Mouse (Mus musculus): Measurements from ENCODE around the gene Rnd3. TPM values are rescaled to one million over a fixed set of nuclear protein-coding genes. Genes with fewer than 3 reads are reported as not detected.

Gene Rnd3
- total RNA-seq (2021), result 49.2 and 53.1 TPM in 2 replicates
- long read RNA-seq, experiment 1, transcript Rnd3-201 (5 exons, 2,828 nt), result major isoform, 36 of 39 reads
- long read RNA-seq, experiment 1, partial matches to known transcripts, result 3 of 39 reads
- long read RNA-seq, experiment 1, other reads (novel, unspliced or antisense), result 0 of 39 reads
- long read RNA-seq, experiment 2, transcript Rnd3-201 (5 exons, 2,828 nt), result major isoform, 29 of 32 reads
- long read RNA-seq, experiment 2, partial matches to known transcripts, result 3 of 32 reads
- long read RNA-seq, experiment 2, other reads (novel, unspliced or antisense), result 0 of 32 reads

DNA sequence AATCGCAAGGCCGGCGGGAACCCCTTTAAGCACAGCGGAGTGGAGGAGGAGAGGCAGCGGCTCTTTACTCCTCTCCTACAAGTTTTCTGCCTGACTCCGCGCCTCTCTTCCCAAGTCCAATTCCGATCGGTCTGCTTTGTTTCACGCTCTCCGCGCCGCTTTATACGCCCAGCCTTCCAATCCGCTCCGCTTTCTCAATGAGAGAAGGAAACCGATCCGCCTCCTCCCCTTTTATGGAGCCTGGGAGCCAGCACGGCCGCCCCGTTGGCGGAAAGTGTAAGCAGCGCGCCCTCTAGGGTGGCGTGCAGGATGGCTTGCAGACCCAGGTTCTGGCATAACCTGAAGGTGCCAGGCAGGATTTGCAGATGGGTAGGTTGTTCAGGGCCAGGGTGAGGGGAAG, at the start of gene Rnd3:
TSS of gene Rnd3 (minus strand) at position 137 of the 400 bp plus-strand sequence.
- peak; percentile 97 for DNase-seq

DNA sequence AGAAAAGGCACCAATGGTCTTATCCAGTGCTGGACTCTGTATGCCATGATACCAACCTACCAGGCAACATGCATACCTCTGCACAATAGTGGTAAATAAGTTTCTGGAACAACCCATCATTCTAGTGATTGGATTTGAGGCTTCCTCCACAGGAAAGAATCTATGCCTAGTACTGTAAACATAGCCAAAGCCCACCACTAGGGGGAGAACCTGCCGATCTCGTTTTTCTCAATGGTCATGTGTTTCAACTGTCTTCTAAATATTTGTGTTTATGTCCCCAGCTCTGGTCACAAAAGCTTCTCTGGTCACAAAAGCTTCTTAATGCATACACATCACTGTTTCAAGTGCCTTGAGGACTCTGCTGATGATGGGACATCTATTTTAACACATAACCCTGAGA, 43.4 kb upstream of the Rnd3 start:
- no peak for DNase-seq

DNA sequence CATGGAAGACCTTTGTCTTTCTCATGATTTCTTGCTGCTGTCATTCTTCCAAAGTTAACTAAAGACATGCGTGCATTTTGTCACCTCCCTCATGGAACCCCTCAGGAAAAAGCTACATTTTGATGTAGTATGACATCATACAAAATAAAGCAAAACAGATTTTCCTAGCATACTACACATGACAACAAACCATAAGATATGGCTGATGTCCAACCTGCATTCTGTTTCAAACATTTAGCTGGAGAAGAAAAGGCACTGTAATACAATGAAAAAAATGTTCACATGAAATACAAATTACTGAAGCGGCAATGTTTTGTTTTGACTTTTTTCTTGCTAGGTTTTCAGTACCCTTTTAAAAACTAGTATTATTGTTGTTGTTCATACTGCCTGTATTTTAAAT, 36.9 kb upstream of the Rnd3 start:
- DNase-seq, result no peak

GRCm38 (mm10) chr2:51182990-51183389, 34.1 kb upstream of the Rnd3 start:
- no peak for DNase-seq

DNA sequence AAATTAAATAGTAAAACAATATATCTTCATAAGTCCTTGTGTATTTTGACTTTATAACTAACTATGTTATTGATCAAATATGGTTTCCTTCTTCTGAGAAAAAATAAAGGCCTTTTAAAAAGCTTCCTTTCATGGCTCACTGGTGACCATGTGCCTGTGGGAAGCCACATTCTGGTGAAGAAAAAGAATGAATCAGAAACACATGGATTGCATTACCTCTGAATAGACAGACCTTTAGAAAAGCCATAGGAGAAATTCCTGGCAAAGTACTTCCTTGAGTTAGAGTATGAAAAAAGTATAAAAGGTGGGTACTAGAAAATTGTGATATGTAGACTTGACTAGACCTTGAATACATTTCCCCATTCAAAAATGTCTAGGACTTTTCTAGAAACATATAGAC, 32.5 kb upstream of the Rnd3 start:
- no peak for DNase-seq

DNA sequence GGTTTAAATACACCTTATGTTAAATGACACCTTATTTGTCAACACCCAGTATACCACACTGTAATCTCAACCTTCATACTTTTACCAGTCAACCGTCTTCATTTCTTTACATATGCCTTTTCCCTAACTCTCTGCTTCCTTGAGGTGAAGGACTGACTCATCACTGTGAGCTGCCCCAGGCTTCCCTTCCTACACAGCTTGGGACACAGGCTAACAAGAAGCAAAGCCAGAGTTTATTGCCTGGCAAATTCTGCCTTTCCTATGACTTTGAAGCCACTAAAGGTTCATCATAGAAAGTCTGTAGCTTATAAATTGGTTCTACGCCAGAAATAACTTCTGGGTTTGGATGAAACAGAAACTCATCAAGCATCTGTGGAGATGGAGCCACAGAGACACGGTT, 30.2 kb upstream of the Rnd3 start:
- DNase-seq, result no peak

DNA sequence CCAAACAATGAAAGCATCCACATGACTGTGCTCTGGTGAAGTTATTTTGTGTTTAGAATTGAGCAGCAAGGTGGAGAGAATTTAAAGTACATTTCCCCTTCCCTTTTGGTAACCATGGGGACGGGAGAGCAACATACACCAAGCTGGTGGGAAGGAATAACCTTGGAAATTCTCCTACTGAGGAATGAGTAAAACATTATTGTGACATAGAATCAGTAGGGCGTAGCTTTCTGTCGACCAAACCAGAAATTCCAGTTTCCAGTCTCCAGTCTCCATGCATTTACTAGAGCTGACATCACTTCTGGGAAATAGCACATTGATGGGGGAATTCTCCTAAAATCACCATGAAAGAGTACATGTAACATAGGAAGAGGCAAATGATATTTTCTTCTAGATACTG, 28.7 kb upstream of the Rnd3 start:
- DNase-seq, result no peak

GRCm38 (mm10) chr2:51175276-51175675, 26.4 kb upstream of the Rnd3 start:
- no peak for DNase-seq

DNA sequence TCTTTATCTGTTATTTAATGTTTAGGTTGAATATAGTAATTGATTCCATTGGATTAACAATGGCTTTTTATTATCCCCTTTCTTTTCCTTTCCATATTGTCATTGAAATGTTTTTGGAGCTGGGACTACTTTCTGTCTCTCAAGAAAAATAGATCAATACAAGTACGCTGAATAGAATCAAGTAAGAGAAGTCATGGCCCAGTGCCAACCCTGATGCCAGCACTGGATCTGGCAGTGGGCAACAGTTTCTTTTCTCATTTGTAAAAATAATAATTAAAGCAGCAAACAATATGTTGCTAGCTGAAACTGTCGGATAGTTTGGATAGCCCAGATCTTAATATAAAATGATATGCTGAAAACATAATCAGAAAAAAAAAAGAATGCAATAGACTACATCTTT, 12.2 kb upstream of the Rnd3 start:
- DNase-seq, result no peak

DNA sequence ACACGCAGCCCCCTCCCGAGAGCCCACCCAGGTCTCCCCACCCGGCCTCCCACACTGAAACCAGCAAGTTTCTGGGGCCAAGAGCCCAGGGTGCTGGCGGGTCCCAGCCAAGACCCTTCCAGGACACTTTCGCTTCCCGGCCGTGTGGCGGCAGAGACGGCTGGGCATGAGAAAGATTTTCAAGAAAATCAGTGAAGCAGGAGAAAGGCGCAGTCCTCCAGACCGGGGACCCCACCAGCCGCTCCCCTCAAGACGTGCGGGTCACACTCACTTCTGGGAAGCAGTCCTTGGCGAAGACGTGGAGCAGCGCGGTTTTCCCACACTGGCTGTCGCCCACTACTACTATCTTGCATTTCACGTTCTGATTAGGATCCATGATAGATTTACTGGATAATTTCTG, 457 bp downstream of the Rnd3 start:
- peak; percentile 63 for DNase-seq

DNA sequence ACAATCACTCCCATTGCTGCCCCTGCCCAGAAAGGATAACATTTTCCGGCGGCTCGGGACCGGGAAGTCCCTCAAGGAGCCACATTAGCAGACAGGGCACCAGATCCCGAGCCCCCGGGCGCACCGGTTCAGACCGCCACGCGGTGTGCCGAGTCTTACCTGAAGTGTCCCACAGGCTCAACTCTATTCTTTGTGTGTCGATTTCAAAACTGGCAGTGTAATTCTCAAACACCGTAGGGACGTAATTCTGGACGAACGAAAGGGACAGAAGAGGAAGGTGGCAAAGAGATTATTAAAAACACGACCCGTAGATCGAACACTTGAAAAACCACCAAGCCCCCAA, 875 bp downstream of the Rnd3 start:
- DNase-seq, result no peak

- DNase-seq, result peak; percentile 90
These were observed 1.4 kb downstream of the Rnd3 start for GRCm38 (mm10) chr2:51147318-51148064.

DNA sequence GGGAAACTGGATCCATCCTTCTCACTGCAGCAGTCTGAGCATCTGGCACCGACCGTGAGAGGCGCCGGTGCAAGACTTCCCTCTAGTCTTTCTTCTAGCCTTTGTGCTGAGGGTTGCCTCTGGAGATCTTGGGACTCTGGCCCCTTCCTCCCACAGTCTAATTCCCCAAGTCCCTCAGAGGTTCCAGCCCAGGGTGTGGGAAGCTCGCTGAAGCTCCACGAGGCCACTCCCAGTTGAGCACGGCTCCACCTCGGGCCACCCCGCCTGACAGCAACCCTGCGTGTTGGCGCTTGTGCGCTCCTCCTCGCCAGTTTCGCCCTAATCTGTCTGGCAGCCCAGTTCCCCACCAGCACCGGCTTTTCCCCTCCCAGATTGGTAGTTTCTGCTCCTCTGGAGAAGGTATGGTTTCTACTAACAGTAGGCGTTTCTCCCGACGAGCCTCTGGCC, 2.0 kb downstream of the Rnd3 start:
- peak; percentile 89 for DNase-seq

DNA sequence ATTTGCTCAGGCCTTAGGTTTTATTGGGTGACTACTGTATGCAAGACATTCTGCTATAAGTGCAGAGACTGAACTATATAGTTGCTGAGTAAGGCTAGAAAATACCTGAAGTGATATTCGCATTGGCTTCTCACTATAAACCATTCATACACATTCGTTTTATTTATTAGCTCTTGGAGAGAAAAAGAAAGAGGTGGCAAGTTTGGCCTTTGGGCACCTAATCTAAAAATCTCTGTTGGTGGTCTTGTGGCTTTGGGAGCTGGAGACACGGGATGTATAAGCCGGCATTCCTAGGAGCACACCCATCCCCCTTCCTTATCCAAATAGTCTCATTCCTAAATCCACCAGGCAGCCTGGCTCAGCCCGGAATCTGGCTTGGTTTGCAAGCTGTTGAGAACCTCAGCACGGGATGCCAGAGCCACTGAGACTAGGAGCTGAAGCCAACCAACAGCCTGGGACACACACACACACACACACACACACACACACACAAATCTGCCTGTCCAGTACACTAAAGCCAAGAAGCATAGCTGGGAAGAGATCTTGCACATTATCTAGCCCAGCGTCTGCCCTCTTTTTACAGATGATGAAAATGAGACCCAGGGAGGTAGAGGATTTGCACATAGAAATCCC, 3.0 kb downstream of the Rnd3 start:
- DNase-seq, result peak; percentile 52

GRCm38 (mm10) chr2:51144380-51145120, 4.4 kb downstream of the Rnd3 start:
- peak; percentile 35 for DNase-seq

DNA sequence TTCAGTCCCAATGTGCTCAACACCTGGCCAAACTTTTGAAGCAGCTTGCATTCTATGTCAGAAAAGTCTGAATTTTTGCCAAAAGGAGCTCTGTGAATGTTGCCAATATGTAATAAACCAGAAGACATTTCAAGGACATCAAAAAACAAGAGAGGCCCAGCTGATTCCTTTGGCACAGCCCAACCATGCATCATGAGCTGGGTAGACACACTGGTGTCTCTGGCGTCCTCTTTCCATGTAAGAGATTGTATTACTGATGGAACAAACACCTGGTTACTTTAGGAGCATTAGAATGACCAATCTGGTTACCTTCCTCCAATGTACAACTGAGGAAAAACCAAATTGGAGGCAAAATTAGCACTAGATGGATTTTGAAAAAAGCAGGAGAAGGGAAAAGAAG, 6.5 kb downstream of the Rnd3 start:
- peak; percentile 35 for DNase-seq

DNA sequence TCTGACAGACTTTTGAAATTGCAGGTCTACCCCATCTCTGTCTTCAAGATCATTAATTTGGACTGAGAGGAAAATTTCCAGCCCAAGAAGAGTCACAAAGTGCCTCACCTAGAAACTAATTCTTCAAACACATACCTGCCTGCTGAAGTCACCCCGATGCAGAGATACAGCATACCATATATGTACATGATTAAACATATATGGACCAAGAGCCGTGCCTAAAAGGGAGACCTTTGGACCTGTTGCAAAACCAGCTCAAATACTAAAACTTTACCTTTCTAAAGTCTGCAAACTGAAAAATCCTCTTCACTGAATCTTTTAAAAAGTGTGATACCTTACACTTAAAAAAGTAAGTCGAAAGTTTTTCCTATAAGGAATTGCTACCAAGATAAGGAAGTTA, 7.6 kb downstream of the Rnd3 start:
- no peak for DNase-seq

DNA sequence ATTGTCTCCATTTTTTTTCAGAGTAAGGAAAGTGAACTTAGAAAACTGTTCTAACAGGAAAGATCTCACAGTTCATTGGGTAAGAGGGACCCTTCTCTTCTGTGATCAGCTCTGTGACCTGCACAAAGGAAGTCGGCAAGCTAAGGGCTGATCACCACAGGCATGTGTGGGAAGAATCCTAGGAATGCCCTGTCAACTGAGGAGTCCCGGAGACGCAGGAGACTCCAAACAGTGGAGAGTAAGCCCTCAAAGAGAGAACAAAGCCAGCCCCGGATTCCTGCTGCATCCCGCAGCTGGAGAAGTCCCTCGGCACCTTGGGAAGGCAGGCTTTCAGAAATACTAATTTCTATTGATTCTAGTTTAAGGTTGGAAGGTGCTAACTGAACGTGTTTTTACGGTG, 8.4 kb downstream of the Rnd3 start:
- DNase-seq, result no peak

- DNase-seq, result no peak
These were observed 8.9 kb downstream of the Rnd3 start for GRCm38 (mm10) chr2:51139912-51140446.

DNA sequence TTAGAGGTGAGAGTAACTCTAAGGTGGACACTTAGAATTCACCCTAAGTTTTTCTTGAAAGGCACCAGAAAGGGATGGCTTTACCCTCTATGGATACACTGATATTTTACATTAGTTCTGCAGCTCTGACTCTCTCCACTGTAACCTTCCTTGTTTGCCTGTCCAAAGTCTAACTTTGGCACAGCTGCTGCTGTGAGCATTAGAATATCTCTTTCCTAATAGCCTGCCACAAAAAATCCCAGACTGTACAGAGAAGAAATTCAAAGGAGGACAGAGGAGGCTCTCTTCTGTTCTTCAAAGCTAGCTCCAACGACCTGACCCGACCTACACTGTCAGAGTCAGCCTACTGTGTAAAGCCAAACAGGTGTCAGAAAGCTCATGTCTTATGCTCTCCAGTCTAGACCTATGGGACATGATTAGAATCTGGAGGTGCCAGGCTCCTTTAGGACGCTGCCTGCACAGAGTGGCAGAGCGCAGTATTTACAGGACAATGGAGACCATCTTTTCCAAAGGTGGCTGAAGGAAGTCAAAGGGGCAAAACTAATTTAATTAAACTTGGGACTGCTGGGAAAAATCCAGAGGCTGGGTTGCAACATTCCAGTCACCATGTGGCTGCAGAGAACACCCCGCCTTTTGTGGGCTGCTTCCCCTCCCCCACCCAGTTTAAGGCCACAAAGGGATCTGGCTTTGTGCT, 9.5 kb downstream of the Rnd3 start:
- peak; percentile 67 for DNase-seq

- no peak for DNase-seq
These were observed 11.2 kb downstream of the Rnd3 start for GRCm38 (mm10) chr2:51137726-51138125.

DNA sequence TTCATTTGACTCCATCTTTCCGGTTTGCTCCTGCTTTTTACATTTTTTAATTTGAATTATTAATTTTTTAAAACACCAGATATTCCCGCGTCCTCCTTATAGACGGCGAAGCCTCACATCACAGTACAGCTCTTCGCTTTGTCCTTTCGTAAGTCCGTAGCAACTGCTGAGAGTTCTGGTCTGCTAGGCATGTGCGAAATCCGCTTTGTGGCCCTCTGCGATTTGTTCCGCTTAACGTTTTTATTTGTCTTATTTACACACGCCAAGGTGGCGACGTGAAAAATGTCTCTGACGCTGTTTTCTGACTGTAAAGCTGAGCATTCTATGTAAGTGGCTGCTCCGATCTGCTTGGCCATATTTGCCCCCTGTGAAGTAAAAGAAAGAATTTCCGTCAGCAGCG, 16.7 kb downstream of the Rnd3 start:
- DNase-seq, result no peak

Data from adrenal gland, postnatal 14 days (tissue).